9 mouse cellular contexts compared by ENCODE assay signal in genomic region chrX:71663374-71663773, GRCm38 (mm10). TPM values are rescaled to one million over a fixed set of nuclear protein-coding genes. Genes with fewer than 3 reads are reported as not detected.
DNase-seq lines count a peak whose midpoint lies in the region; ATAC-seq lines count a peak whose summit lies in the region.
"Had no signal": no experiment of that assay in that cellular context is flagged by ENCODE, and none has a peak within 500 bp of the region (broad histone marks: within the 10 kb centered on the region; RNA-seq: fewer than 3 reads in every experiment).

Gene Gpr50 (plus strand): TSS chrX:71663667.

- H3K9me3 ChIP-seq in forebrain, embryonic 13.5 days (replicated peaks): peaks cover 7% of the 10 kb centered on the region
- H3K9me3 ChIP-seq in liver, embryonic 15.5 days (replicated peaks): no peaks in the 10 kb centered on the region; the same call in 1 of the 2 replicates

- H3K4me2 ChIP-seq in forebrain, embryonic 13.5 days: peak within 1 kb of the TSS; percentile 61
- peak within 1 kb of the TSS; percentile 36 for H3K4me2 ChIP-seq in liver, embryonic 15.5 days

- peak within 1 kb of the TSS; percentile 44 for H3K4me3 ChIP-seq in forebrain, embryonic 13.5 days
- peak within 1 kb of the TSS; percentile 14; the same call in 1 of the 2 replicates for H3K4me3 ChIP-seq in liver, embryonic 15.5 days (replicated peaks)

- H3K27me3 ChIP-seq in forebrain, embryonic 13.5 days: peaks cover 92% of the 10 kb centered on the region
- peaks cover 93% of the 10 kb centered on the region for H3K27me3 ChIP-seq in liver, embryonic 15.5 days

- intact Hi-C loops in left cerebral cortex, postnatal 25 days (cut with DNase I): no loop called here

- 13% methylated on average over 9 of the region's 9 CpGs for WGBS in forebrain, embryonic 13.5 days
- 28% methylated on average over 9 of the region's 9 CpGs for WGBS in liver, embryonic 15.5 days (ENCODE audit: insufficient replicate concordance)

- no peaks in the 10 kb centered on the region for H3K36me3 ChIP-seq in forebrain, embryonic 13.5 days (ENCODE audit: poor library complexity, severe bottlenecking)
- no peaks in the 10 kb centered on the region for H3K36me3 ChIP-seq in liver, embryonic 15.5 days (replicated peaks)

- no peaks in the 10 kb centered on the region for H3K4me1 ChIP-seq in forebrain, embryonic 13.5 days
- H3K4me1 ChIP-seq in liver, embryonic 15.5 days (replicated peaks): no peaks in the 10 kb centered on the region

- ATAC-seq in forebrain, embryonic 13.5 days: no peak
- ATAC-seq in liver, embryonic 15.5 days (ENCODE audit: insufficient read depth): no peak

- H3K27ac ChIP-seq in forebrain, embryonic 13.5 days: no peak within 1 kb of the TSS
- H3K27ac ChIP-seq in liver, embryonic 15.5 days (replicated peaks): no peak within 1 kb of the TSS

- peak within 1 kb of the TSS; percentile 46; the same call in 1 of the 2 replicates for H3K9ac ChIP-seq in forebrain, embryonic 13.5 days
- no peak within 1 kb of the TSS for H3K9ac ChIP-seq in liver, embryonic 15.5 days

- DNase-seq in retina, postnatal 1 day: peak; percentile 29
- no peak for DNase-seq in retina, embryonic 14.5 days (ENCODE audit: low spot score)
- DNase-seq in frontal cortex, postnatal 25 days (ENCODE audit: low spot score in 2 of 2): no peak
- DNase-seq in left cerebral cortex, postnatal 25 days (ENCODE audit: low spot score in 2 of 2): no peak
- no peak for DNase-seq in Muller cell, postnatal 12 days (ENCODE audit: inconsistent ontology term)
- DNase-seq: adrenal gland, postnatal 25 days had no signal

RNA-seq across cellular contexts. Expression of gene Gpr50, which starts in this region (rescaled TPM):
- 1.7 and 2.8 TPM in 2 replicates for polyA plus RNA-seq in forebrain, embryonic 13.5 days (2015; fragmentation: Nextera tagmentation; extraction: Ambion mirVana)
- 0.03 TPM in 1 of 2 replicates, not detected in the other for polyA plus RNA-seq in liver, embryonic 15.5 days (2015; fragmentation: Nextera tagmentation; extraction: Ambion mirVana)
- total RNA-seq in left cerebral cortex, postnatal 25 days (2021): under 1 TPM; 0.34 to 0.41 TPM
- total RNA-seq: adrenal gland, postnatal 25 days; heart, postnatal 25 days had no signal
